Mouse (Mus musculus) heart, adult 11 months (tissue): ENCODE results near the gene Fbxo34.
"Not testable (repeated sequence)": the region's sequence is repeated elsewhere in the genome, so short reads cannot be mapped to it uniquely, and the experiment has no call there.

Experiments
- DNase-seq: peaks from one replicate; pipeline ENCODE4 v3.0.0; 2022

Fbxo34 gene

GRCm38 (mm10) chr14:47563106-47563505 lies 112.9 kb downstream of the Fbxo34 start:
- no peak for DNase-seq

- peak; percentile 100 for DNase-seq
These were observed 117.9 kb downstream of the Fbxo34 start for GRCm38 (mm10) chr14:47567962-47568652.

- DNase-seq: not testable (repeated sequence)
These were observed 120.3 kb downstream of the Fbxo34 start, which contains the start of gene Atg14 for GRCm38 (mm10) chr14:47570549-47570948. Gene Atg14, minus strand, starts transcription at chr14:47570649.

GRCm38 (mm10) chr14:47572707-47573106 lies 122.5 kb downstream of the Fbxo34 start:
- no peak for DNase-seq

GRCm38 (mm10) chr14:47574721-47575120 lies 124.5 kb downstream of the Fbxo34 start:
- no peak for DNase-seq

- DNase-seq: no peak
These were observed 126.5 kb downstream of the Fbxo34 start for GRCm38 (mm10) chr14:47576687-47577086.

GRCm38 (mm10) chr14:47578086-47578485 lies 127.9 kb downstream of the Fbxo34 start:
- DNase-seq: no peak

- no peak for DNase-seq
These were observed 131.1 kb downstream of the Fbxo34 start for GRCm38 (mm10) chr14:47581280-47581679.
